Mouse (Mus musculus): ENCODE data around the gene Inpp5b. TPM values are rescaled to one million over a fixed set of nuclear protein-coding genes. Genes with fewer than 3 reads are reported as not detected.

Gene Inpp5b
- polyA plus RNA-seq, 1 experiment, result 32.8 TPM

GRCm38 (mm10) chr4:124802309-124803260 is 60.9 kb downstream of the Inpp5b start:
- under 1% methylated on average over 53 of the region's 53 CpGs for WGBS
- DNase-seq (ENCODE audit: low read depth, low spot score), result peak; percentile 97

DNA sequence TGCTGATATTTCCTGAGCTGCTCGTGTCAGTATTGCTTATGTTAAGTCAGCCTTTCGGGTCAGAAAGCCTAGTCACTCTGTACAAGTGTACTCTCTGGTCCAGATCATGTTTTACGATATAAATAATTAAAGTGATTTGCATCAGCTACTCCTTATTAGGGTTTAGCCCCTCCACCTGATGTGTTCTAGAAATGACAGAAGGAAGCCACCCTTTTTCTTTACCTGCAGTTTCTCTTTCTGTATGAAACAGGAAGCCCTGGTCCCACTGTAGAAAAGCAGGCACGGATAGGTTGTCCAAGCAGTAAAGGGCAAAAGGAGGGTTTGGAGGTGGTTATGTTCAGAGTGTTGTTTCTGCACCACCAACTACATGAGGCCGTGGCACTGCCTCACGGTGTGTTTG is 61.8 kb downstream of the Inpp5b start:
- 59% methylated on average over 6 of the region's 6 CpGs for WGBS
- DNase-seq (ENCODE audit: low read depth, low spot score), result no peak

- no peak for DNase-seq (ENCODE audit: low read depth, low spot score)
- 80% methylated on average over 5 of the region's 5 CpGs for WGBS
These were observed 66.9 kb downstream of the Inpp5b start for GRCm38 (mm10) chr4:124808511-124808910.

GRCm38 (mm10) chr4:124809136-124809883 is 67.7 kb downstream of the Inpp5b start:
- WGBS, result 77% methylated on average over 9 of the region's 9 CpGs
- DNase-seq (ENCODE audit: low read depth, low spot score), result no peak

DNA sequence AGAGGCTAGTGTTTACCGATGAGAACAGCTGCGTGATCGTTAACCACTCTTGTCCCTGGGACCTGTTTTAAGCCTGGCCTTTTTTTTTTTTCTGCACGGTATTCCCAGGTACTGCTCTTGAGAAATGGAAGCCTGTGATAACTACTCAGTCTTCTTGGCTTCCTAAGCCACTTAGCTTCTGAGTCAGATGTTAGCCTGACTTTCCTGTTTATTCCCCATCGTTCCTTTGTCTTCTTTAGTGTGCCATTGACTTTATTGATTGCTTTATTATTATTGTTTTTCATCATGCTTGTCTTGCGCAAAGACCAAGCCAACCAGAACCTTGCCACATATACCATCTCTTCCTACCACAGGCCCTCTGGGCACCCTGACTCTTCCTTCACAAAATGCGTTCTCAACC is 68.4 kb downstream of the Inpp5b start:
- 68% methylated on average over 7 of the region's 7 CpGs for WGBS
- no peak for DNase-seq (ENCODE audit: low read depth, low spot score)

DNA sequence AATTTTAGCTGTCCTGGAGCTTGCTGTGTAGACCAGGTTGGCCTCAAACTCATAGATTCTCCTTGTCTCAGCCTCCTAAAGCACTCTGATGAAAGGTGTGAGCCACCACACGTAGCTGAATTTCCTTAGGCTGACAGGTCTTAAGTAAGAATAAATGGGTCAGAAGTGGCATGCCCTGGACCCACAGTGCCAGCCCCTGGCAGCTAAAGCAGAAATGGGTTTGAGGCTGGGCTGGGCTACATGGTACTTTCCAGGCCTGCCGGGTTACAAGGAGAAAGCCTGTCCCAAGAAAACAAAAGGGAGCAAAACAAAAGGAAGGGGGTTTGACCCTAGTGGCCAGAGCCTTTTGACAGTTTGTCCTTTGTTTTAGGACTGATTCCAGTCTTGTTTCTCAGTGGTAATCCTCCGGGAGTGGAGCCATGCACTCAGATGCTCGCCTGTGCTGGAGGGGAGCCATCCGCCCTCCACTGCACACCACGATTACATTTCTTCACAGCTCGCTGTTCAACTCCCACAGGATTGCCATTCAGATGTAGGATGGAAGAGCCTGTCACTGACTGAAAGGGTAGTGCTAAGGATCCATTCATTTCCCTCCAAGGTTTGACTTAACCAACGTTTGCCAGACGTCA is 69.8 kb downstream of the Inpp5b start:
- no peak for DNase-seq (ENCODE audit: low read depth, low spot score)
- 75% methylated on average over 9 of the region's 9 CpGs for WGBS

GRCm38 (mm10) chr4:124815901-124816300 is 74.3 kb downstream of the Inpp5b start:
- WGBS, result 82% methylated on average over 11 of the region's 11 CpGs
- DNase-seq (ENCODE audit: low read depth, low spot score), result no peak

DNA sequence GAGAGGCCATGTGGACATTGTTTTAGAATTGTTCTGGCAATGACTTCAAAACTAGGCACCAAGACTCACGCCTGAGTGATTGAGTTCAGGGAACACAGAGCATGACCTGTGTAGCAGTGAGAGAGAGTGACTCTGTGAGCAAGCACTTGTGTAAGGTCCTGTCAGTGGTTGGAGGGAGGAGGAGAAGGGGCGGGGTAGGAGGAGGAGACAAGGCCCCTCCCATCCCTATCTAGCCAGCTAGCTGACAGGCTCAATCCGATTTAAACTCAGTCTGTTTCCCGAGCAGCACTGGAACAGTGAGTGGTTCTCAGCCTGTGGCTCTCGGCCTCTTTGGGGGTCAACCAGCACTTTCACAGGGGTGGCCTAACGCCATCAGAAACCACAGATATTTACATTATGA is 76.2 kb downstream of the Inpp5b start:
- peak; percentile 50 for DNase-seq (ENCODE audit: low read depth, low spot score)
- WGBS, result 9% methylated on average over 6 of the region's 6 CpGs

DNA sequence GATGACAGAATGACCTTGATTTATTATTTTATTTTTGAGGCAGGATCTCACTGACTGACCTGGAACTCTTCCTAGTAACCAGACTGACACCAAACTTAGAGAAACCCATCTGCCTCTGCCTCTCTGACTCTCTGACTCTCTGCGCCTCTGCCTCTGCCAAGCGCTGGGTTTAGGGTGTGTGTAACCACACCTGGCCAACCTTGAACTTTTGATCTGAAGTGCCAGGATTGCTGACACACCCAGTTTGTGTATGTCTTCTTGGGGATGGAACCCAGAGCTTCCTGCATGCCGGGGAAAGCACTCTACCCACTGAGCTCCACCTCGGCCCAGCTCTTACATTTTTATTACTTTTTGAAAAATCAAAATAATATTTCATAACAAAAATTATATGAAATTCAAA is 77.2 kb downstream of the Inpp5b start:
- WGBS, result 34% methylated on average over 4 of the region's 4 CpGs
- DNase-seq (ENCODE audit: low read depth, low spot score), result peak; percentile 75

- no peak for DNase-seq (ENCODE audit: low read depth, low spot score)
- WGBS, result 94% methylated on average over 6 of the region's 6 CpGs
These were observed 83.3 kb downstream of the Inpp5b start for GRCm38 (mm10) chr4:124824967-124825366.

GRCm38 (mm10) chr4:124825371-124825965 is 83.8 kb downstream of the Inpp5b start:
- DNase-seq (ENCODE audit: low read depth, low spot score), result no peak
- WGBS, result 95% methylated on average over 21 of the region's 21 CpGs

DNA sequence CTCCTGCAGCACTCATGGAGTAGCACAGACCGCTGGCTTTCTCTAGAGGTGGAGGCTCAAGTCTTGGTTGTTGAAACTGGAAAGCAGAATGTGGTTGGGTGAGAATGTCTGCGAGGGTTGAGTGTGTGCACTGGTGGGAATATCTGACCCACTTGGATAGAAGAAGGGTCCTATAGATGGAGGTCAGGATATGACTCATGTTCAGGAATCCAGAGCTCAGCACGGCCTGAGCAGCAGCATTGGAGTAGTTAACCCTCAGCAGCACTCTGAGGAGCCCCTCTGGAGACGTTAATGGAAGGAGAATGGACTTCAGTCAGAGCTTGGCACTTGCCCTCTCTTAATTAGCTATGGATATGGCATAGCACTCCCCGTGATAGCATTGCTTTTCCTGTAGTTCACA is 88.0 kb downstream of the Inpp5b start:
- no peak for DNase-seq (ENCODE audit: low read depth, low spot score)

DNA sequence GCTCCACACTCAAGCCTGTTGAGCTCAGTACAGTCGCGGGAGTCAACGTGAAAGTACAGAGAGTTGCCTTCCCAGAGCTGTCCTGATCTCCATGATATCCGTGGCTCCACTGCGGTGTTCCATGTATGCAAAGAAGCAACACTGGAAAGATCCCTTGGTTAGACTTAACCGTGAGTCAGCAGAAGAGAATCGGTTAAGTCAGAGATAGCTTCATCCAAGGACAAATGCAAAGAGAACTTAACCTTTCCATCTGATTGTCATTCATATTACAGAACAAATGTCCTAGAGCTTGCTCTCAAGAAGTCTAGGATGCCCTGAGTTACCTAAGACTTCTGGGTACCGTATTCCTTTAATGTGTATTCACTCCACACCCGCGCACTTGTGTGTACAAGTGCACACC is 91.1 kb downstream of the Inpp5b start:
- DNase-seq (ENCODE audit: low read depth, low spot score), result no peak
- WGBS, result 97% methylated on average over 10 of the region's 10 CpGs

More for the DNA sequence above, 88.0 kb downstream of the Inpp5b start:
- 63% methylated on average over 5 of the region's 5 CpGs for WGBS

DNA sequence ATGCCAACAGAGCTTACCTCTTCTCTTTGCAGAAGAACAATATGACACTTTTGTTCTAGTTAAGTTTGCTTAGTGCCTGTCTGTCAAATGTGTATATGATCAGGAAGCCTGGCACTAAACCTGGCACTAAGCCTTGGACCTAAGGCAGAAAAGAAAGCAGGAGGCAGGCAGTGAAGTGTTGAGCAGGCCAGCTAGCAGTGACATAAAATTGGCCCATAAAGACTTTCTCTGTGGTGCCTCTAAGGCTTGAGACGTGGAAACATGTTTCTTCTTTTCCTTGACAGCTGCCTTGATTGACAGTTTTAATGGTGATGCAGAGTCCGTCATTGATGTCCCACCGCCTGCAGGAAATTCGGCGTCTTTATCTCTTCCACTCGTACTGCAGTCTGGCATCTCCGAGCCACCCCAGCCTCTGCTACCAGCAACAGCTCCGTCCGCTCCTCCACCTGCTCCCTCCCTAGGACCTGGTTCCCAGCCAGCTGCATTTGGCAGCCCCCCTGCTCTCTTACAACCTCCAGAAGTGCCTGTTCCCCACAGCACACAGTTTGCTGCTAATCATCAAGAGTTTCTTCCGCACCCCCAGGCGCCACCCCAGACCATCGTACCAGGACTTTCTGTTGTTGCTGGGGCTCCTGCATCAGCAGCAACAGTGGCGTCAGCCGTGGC is 96.5 kb downstream of the Inpp5b start:
- DNase-seq (ENCODE audit: low read depth, low spot score), result no peak
- 88% methylated on average over 14 of the region's 14 CpGs for WGBS

GRCm38 (mm10) chr4:124840998-124841397 is 99.3 kb downstream of the Inpp5b start:
- WGBS, result 88% methylated on average over 1 of the region's 1 CpGs
- DNase-seq (ENCODE audit: low read depth, low spot score), result no peak

DNA sequence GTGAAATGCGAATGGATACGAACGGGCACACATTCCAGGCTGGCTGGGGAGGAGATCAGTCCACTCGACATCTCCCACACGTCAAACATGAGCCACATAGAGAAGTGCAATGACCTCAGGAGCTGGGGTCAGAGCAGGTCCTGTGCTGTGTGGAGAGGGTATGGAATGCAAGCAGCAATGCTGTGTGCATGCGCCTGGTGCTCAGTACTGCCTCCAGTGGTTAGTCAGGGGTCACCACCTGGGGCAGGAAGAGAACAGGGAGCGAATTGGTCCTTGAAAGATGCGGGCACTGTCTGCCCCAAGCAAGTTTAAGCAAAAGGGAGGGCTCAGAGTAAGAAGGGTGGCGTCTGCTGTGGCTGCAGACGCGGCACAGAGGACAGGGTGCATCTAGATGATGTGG is 101.8 kb downstream of the Inpp5b start:
- no peak for DNase-seq (ENCODE audit: low read depth, low spot score)

DNA sequence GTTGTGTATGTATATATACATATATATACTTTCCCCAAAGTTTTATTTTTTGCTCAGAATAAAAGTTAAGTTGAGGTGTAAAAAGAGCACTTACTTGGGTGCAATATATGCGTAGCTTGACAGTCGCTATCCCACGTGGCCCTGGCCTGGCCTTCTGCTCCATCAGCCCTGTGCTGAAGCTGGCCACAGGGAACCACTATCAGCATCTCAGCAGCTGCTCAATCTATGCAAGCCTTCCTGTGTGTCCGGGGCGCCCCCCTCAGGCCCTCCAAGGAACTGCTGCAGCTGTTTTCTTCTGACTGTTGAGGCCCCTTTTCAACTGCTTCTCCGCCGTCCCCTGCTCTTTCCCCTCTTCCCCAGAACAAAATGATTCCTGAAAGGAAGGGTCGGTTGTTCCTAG is 105.9 kb downstream of the Inpp5b start:
- WGBS, result 17% methylated on average over 8 of the region's 8 CpGs

More for the DNA sequence above, 101.8 kb downstream of the Inpp5b start:
- 54% methylated on average over 11 of the region's 11 CpGs for WGBS

GRCm38 (mm10) chr4:124849631-124850260 is 108.1 kb downstream of the Inpp5b start:
- 2% methylated on average over 24 of the region's 24 CpGs for WGBS
- no peak for DNase-seq (ENCODE audit: low read depth, low spot score)

More for the DNA sequence above, 105.9 kb downstream of the Inpp5b start:
- DNase-seq (ENCODE audit: low read depth, low spot score), result no peak

Data from large intestine, adult 2 months (tissue).